Mouse (Mus musculus): ENCODE measurements around the gene Serpina3f.
A peak's percentile ranks its signal among the peaks of the same experiment; 100 is the strongest.

Gene Serpina3f

DNA sequence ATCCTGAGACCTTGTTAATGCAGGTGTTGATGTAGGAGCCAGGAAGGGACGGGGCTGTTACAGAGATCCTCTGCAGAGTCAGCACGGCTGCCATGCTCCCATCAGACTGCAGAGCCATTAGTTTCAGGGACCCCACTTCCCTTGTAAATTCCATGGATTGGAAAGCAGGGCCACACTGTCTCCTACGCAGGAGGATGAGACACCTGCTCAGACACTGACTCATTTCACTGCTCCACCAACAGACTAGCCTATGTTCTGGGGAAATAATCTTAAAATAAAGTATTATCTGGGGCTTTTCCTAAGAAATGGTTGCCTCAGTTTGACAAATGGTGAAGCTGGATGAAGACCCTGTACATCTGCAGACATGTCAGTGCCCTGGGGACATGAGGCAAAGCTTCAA lies 33.9 kb downstream of the Serpina3f start:
- DNase-seq (ENCODE audit: low spot score): no peak

DNA sequence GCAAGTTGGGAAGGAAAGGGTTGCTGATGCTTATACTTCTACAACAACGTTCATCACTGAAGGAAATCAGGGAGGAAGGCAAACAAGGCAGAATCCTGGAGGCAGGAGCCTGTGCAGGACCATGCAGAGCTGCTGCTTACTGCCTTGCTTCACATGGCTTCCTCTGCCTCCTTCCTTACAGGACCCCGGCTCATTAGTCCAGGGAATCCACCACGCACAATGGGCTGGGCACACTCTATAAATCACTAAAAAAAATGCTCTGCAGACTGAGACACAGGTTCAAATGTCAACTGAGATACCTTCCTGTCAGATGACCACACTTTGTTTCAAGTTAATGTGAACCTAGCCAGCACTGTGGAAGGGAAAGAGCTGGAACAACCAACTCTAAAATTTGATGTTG lies 46.7 kb downstream of the Serpina3f start:
- DNase-seq (ENCODE audit: low spot score): no peak

DNA sequence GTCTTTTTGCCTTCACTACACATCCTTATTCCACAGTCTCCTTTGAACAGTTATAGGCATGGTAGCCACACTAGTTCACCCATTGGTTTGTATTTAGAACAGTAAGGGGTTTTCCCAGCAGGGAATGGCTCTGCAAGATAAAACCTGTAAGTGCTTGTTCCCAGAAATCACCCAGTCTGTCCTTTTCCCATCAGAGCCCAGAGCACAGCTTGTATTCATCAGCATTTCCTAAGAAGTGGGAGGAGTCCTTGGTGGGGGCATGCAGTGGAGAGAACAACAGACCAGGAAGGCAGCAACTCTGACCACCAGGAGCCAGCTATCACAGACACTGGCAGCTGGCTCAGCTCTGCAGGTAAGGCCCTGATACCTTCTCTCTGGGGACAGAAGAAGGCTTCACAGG lies 48.5 kb downstream of the Serpina3f start, which contains the start of gene Serpina3i:
Gene Serpina3i, plus strand, starts transcription at position 260 of the 400 bp plus-strand sequence.
- peak; percentile 19 for DNase-seq (ENCODE audit: low spot score)

DNA sequence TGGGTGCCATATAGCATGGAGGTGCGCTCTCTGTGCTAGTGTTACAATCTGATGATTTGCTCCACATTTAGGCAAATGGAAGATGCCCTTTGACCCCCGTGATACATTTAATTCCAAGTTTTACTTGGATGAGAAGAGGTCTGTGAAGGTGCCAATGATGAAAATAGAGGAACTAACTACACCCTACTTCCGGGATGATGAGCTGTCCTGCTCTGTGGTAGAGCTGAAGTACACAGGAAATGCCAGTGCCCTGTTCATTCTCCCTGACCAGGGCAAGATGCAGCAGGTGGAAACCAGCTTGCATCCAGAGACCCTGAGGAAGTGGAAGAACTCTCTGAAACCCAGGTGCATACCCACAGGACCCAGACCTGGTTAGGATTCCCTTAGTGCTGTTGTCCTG lies 52.0 kb downstream of the Serpina3f start:
- DNase-seq (ENCODE audit: low spot score): no peak

Measured in lung, postnatal 25 days (tissue).